Mouse (Mus musculus) thymus, postnatal 10 days (tissue): ENCODE measurements around the gene Necap1.
A peak's percentile ranks its signal among the peaks of the same experiment; 100 is the strongest.

Experiments used
- DNase-seq, 2 experiments: peaks; one replicate each; pipeline ENCODE4 v3.0.0; 2021; ENCODE audit warnings: low spot score in 2 of 2

The Necap1 gene

GRCm38 (mm10) chr6:122883603-122884002 is 9.3 kb downstream of the Necap1 start:
- DNase-seq: no peak

GRCm38 (mm10) chr6:122889599-122889998 is 15.3 kb downstream of the Necap1 start:
- DNase-seq: no peak

GRCm38 (mm10) chr6:122892442-122893049 is 18.3 kb downstream of the Necap1 start:
- DNase-seq: peak in 1 of 2 experiments; percentile 67

GRCm38 (mm10) chr6:122919922-122920321 is 45.6 kb downstream of the Necap1 start:
- no peak for DNase-seq

GRCm38 (mm10) chr6:122921451-122921850 is 47.2 kb downstream of the Necap1 start, which contains the start of gene Clec4a1:
Gene Clec4a1 (plus strand): TSS chr6:122921848.
- no peak for DNase-seq

- no peak for DNase-seq
Measured at GRCm38 (mm10) chr6:122934845-122935244, 60.6 kb downstream of the Necap1 start.
